Mouse (Mus musculus): ENCODE data around the gene Bicra. TPM values are rescaled to one million over a fixed set of nuclear protein-coding genes. Genes with fewer than 3 reads are reported as not detected.

The Bicra gene
- polyA plus RNA-seq, 1 experiment from 2014 or later: 9.6 TPM

DNA sequence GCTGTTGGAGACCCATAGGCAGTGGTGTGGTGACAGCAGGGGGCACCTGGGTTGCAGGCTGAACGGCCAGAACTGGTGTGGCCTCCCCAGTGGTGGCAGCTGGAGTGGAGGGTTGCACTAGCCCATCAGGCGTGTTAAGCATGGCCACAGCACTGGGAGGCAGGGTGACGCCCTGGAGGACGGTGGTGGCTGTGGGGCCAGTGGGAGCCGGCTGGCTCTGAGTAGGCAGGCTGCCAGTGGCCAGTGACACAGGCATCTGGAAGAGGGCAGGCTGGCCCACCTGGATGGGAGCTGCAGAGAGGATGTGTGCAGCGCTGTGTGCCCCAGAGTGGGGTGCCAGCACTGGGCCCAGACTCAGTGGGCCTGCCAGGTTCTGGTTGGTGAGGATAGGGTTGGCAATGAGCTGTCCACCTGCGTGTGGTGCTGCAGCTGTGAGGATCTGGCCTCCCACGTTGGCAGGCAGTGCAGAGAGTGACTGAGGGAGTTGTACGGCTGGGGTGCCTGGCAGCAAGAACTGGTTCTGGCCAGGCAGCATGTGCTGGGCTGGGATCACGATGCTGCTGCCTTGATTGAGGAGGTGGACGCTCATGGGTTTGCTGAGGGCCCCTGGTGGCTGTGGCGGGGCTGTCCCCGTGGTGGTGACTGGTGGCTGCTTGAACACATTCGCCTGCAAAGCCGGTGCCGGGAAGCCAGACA, 59.9 kb downstream of the Bicra start:
- Histone ChIP-seq H3K4me2 (no peak overlapping the region), H3K9ac (no peak overlapping the region), H3K27me3 (ENCODE audit: insufficient read depth, low read length) (no peaks in the 10 kb centered on the region), H3K27ac (ENCODE audit: low read depth) (no peak overlapping the region), H3K36me3 (ENCODE audit: insufficient read depth) (peaks cover 81% of the 10 kb centered on the region), H3K4me3 (ENCODE audit: low read depth, low read length) (no peak overlapping the region), H3K4me1 (ENCODE audit: insufficient read depth) (no peaks in the 10 kb centered on the region), H3K9me3 (ENCODE audit: low read depth, low read length) (no peaks in the 10 kb centered on the region)
- no peak for DNase-seq
- 0 out of 2 replicates have a peak, but pooled peaks have one; percentile 24 for ATAC-seq (ENCODE audit: insufficient read depth)
- 92% methylated on average over 16 of the region's 16 CpGs for WGBS
- TF ChIP-seq CTCF (IDR thresholded peaks at IDR 0.05; ENCODE audit: low read depth): no peak

- Histone ChIP-seq H3K4me1 (ENCODE audit: insufficient read depth) (no peaks in the 10 kb centered on the region), H3K27me3 (ENCODE audit: insufficient read depth, low read length) (no peaks in the 10 kb centered on the region), H3K4me3 (ENCODE audit: low read depth, low read length) (no peak overlapping the region), H3K9ac (no peak overlapping the region), H3K36me3 (ENCODE audit: insufficient read depth) (peaks cover 80% of the 10 kb centered on the region), H3K4me2 (no peak overlapping the region), H3K9me3 (ENCODE audit: low read depth, low read length) (no peaks in the 10 kb centered on the region), H3K27ac (ENCODE audit: low read depth) (no peak overlapping the region)
- TF ChIP-seq CTCF (IDR thresholded peaks at IDR 0.05; ENCODE audit: low read depth): peak; percentile 74
- ATAC-seq (ENCODE audit: insufficient read depth) (no peak), DNase-seq (peak; percentile 78)
- WGBS: 37% methylated on average over 4 of the region's 4 CpGs
Observed at GRCm38 (mm10) chr7:15982729-15983407, 64.9 kb downstream of the Bicra start.

GRCm38 (mm10) chr7:15981538-15981937, 66.2 kb downstream of the Bicra start:
- ATAC-seq (ENCODE audit: insufficient read depth): no peak
- Histone ChIP-seq H3K9ac (no peak overlapping the region), H3K27ac (ENCODE audit: low read depth) (no peak overlapping the region)

GRCm38 (mm10) chr7:15980246-15980645, 67.5 kb downstream of the Bicra start:
- peak overlapping the region; percentile 30; the same call in 1 of the 2 replicates for H3K27ac ChIP-seq (ENCODE audit: low read depth)
- no peaks in the 10 kb centered on the region for H3K27me3 ChIP-seq (ENCODE audit: insufficient read depth, low read length)
- ATAC-seq (ENCODE audit: insufficient read depth) (no peak), DNase-seq (no peak)
- TF ChIP-seq CTCF (IDR thresholded peaks at IDR 0.05; ENCODE audit: low read depth): no peak
- H3K9ac ChIP-seq: no peak overlapping the region
- H3K36me3 ChIP-seq (ENCODE audit: insufficient read depth): peaks cover 76% of the 10 kb centered on the region
- H3K4me2 ChIP-seq: no peak overlapping the region
- no peaks in the 10 kb centered on the region for H3K9me3 ChIP-seq (ENCODE audit: low read depth, low read length)
- WGBS: 86% methylated on average over 8 of the region's 8 CpGs
- H3K4me3 ChIP-seq (ENCODE audit: low read depth, low read length): no peak overlapping the region
- H3K4me1 ChIP-seq (ENCODE audit: insufficient read depth): no peaks in the 10 kb centered on the region

More at GRCm38 (mm10) chr7:15981538-15981937, 66.2 kb downstream of the Bicra start:
- WGBS: 78% methylated on average over 4 of the region's 4 CpGs
- no peak for DNase-seq
- Histone ChIP-seq H3K4me1 (ENCODE audit: insufficient read depth) (no peaks in the 10 kb centered on the region), H3K36me3 (ENCODE audit: insufficient read depth) (peaks cover 78% of the 10 kb centered on the region), H3K4me3 (ENCODE audit: low read depth, low read length) (no peak overlapping the region), H3K9me3 (ENCODE audit: low read depth, low read length) (no peaks in the 10 kb centered on the region), H3K4me2 (no peak overlapping the region), H3K27me3 (ENCODE audit: insufficient read depth, low read length) (no peaks in the 10 kb centered on the region)
- no peak for TF ChIP-seq CTCF (IDR thresholded peaks at IDR 0.05; ENCODE audit: low read depth)

- ATAC-seq (ENCODE audit: insufficient read depth) (0 out of 2 replicates have a peak, but pooled peaks have one; percentile 38), DNase-seq (peak; percentile 61)
- no peaks in the 10 kb centered on the region for H3K9me3 ChIP-seq (ENCODE audit: low read depth, low read length)
- TF ChIP-seq CTCF (IDR thresholded peaks at IDR 0.05; ENCODE audit: low read depth): peak; percentile 86
- H3K27ac ChIP-seq (ENCODE audit: low read depth): no peak overlapping the region
- WGBS: 78% methylated on average over 4 of the region's 4 CpGs
- no peak overlapping the region for H3K9ac ChIP-seq
- no peaks in the 10 kb centered on the region for H3K27me3 ChIP-seq (ENCODE audit: insufficient read depth, low read length)
- H3K36me3 ChIP-seq (ENCODE audit: insufficient read depth): peaks cover 89% of the 10 kb centered on the region
- no peaks in the 10 kb centered on the region for H3K4me1 ChIP-seq (ENCODE audit: insufficient read depth)
- H3K4me3 ChIP-seq (ENCODE audit: low read depth, low read length): no peak overlapping the region
- H3K4me2 ChIP-seq: no peak overlapping the region
Observed at GRCm38 (mm10) chr7:15975904-15976303, 71.8 kb downstream of the Bicra start.

DNA sequence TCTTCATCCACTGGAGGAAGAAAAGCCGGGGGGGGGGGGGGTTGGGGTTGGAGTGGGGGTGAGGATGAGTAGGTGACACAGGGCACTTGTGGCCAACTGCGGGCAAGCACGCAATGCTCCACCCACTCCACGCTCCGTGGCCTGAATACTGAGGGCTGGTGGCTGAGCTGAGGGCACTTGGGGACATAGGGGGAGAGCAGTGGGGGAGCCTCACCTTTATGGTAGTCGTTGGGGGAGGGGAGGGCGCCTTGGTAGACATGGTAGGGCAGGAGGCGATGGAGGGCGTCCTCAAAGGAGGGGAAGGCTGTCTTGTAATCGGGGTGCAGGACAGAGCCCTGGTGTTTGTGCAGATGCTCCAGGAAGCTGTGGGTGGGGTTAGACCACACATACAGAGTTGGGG, 72.3 kb downstream of the Bicra start:
- peaks cover 89% of the 10 kb centered on the region for H3K36me3 ChIP-seq (ENCODE audit: insufficient read depth)
- no peak for DNase-seq
- no peak overlapping the region for H3K27ac ChIP-seq (ENCODE audit: low read depth)
- H3K27me3 ChIP-seq (ENCODE audit: insufficient read depth, low read length): no peaks in the 10 kb centered on the region
- no peak overlapping the region for H3K4me2 ChIP-seq
- TF ChIP-seq CTCF (IDR thresholded peaks at IDR 0.05; ENCODE audit: low read depth): no peak
- H3K9me3 ChIP-seq (ENCODE audit: low read depth, low read length): no peaks in the 10 kb centered on the region
- no peak overlapping the region for H3K9ac ChIP-seq
- WGBS: 92% methylated on average over 10 of the region's 10 CpGs
- no peak overlapping the region for H3K4me3 ChIP-seq (ENCODE audit: low read depth, low read length)
- H3K4me1 ChIP-seq (ENCODE audit: insufficient read depth): no peaks in the 10 kb centered on the region
- no peak; the same call in 1 of the 2 replicates for ATAC-seq (ENCODE audit: insufficient read depth)

DNA sequence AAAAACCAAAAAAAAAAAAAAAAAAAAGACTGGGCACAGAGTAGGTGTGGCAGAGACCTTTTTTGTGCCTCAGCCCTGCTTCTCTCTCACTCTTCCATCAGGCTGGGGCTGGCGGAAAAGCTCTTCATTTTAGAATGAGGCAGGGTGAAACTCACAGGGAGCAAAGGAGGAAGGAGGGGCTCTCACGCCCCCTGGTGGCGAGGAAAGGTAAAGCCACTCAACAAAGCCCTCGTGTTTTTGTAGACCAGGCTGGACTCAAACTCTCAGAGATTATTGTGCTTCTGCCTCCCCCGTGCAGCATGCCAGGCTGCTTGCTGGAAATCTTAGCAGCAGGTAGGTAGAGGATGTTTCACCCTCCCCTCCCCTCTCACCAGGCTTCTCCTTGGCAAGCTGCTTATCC, 73.0 kb downstream of the Bicra start:
- peak; percentile 55 for DNase-seq
- peak; percentile 78 for TF ChIP-seq CTCF (IDR thresholded peaks at IDR 0.05; ENCODE audit: low read depth)
- 62% methylated on average over 5 of the region's 5 CpGs for WGBS

More for the DNA sequence above, 73.0 kb downstream of the Bicra start:
- Histone ChIP-seq H3K36me3 (ENCODE audit: insufficient read depth) (peaks cover 82% of the 10 kb centered on the region), H3K9ac (no peak overlapping the region), H3K9me3 (ENCODE audit: low read depth, low read length) (no peaks in the 10 kb centered on the region), H3K27ac (ENCODE audit: low read depth) (no peak overlapping the region), H3K4me2 (no peak overlapping the region), H3K27me3 (ENCODE audit: insufficient read depth, low read length) (no peaks in the 10 kb centered on the region), H3K4me3 (ENCODE audit: low read depth, low read length) (no peak overlapping the region), H3K4me1 (ENCODE audit: insufficient read depth) (no peaks in the 10 kb centered on the region)
- no peak for ATAC-seq (ENCODE audit: insufficient read depth)
